Mouse (Mus musculus) ES-E14 (cell line): Measurements from ENCODE around the gene Sbf1. TPM values are rescaled to one million over a fixed set of nuclear protein-coding genes. Genes with fewer than 3 reads are reported as not detected.

Experiments
- DNase-seq: peaks from one replicate; pipeline ENCODE4 v3.0.0-alpha.2; 2013; ENCODE audit warnings: low read depth, low spot score
- H3K27ac ChIP-seq: 2 replicates; pipeline ENCODE4 v1.5.1; 2012; ENCODE audit warnings: low read depth, mild to moderate bottlenecking, low read length, moderate library complexity, mixed read lengths; ENCODE audit not compliant: poor library complexity, insufficient read depth, severe bottlenecking
- H3K36me3 ChIP-seq: 2 replicates; pipeline ENCODE4 v1.6.1; 2012; ENCODE audit warnings: mild to moderate bottlenecking, low read length, moderate library complexity, mixed read lengths; ENCODE audit not compliant: control insufficient read depth, poor library complexity, insufficient read depth, severe bottlenecking
- H3K4me1 ChIP-seq, 2 experiments: fragments of 150-350 bp in 1 of 2; sonication (generic) in 1 of 2; 2 replicates each; pipeline ENCODE4 v1.6.1; 2012; ENCODE audit warnings: low read length in 2 of 2, mild to moderate bottlenecking in 1 of 2, mixed read lengths in 1 of 2; ENCODE audit not compliant: control insufficient read depth in 2 of 2, insufficient read depth in 2 of 2, poor library complexity in 1 of 2
- H3K4me3 ChIP-seq, 2 experiments: fragments of 150-350 bp in 1 of 2; sonication (generic) in 1 of 2; 2 replicates each; pipeline ENCODE4 v1.5.1; 2012; ENCODE audit warnings: low read length in 2 of 2, low read depth in 1 of 2, mild to moderate bottlenecking in 1 of 2, mixed read lengths in 1 of 2; ENCODE audit not compliant: insufficient read depth in 1 of 2, poor library complexity in 1 of 2, severe bottlenecking in 1 of 2
- H3K9ac ChIP-seq: 2 replicates; pipeline ENCODE4 v1.6.1; 2012; ENCODE audit warnings: low read depth, mild to moderate bottlenecking, low read length, mixed read lengths; ENCODE audit not compliant: poor library complexity, insufficient read depth, severe bottlenecking
- H3K9me3 ChIP-seq: fragments of 150-350 bp; sonication (generic); 2 replicates; pipeline ENCODE4 v1.6.1; 2012; ENCODE audit warnings: low read depth, mild to moderate bottlenecking, low read length; ENCODE audit not compliant: control insufficient read depth, insufficient read depth
- CHD2 ChIP-seq: IDR thresholded peaks from 2 replicates; pipeline ENCODE4 v1.6.1; 2014; ENCODE audit warnings: mild to moderate bottlenecking, low read depth, low read length, inconsistent platforms
- HCFC1 ChIP-seq: IDR thresholded peaks from 2 replicates; pipeline ENCODE4 v1.6.1; 2012; ENCODE audit warnings: low read length, inconsistent platforms, borderline replicate concordance; ENCODE audit not compliant: insufficient read depth
- MAFK ChIP-seq: IDR thresholded peaks from 2 replicates; pipeline ENCODE4 v1.6.1; 2014; ENCODE audit warnings: mild to moderate bottlenecking, low read depth, low read length, inconsistent platforms; ENCODE audit not compliant: insufficient read depth
- ZC3H11A ChIP-seq: IDR thresholded peaks from 2 replicates; pipeline ENCODE4 v1.6.1; 2012; ENCODE audit warnings: low read depth, mild to moderate bottlenecking, inconsistent platforms, low read length, borderline replicate concordance
- ZNF384 ChIP-seq: IDR thresholded peaks from 2 replicates; pipeline ENCODE4 v1.6.1; 2012; ENCODE audit warnings: low read depth, low read length, inconsistent platforms
- in situ Hi-C, 2 experiments: fragments of 600-800 bp; cut with MboI; formaldehyde crosslinking; loops; one replicate each; pipeline ENCODE4 v1.15.1; 2025; ENCODE audit warnings: low sequenced_read_pairs in 2 of 2, inconsistent platforms in 1 of 2; ENCODE audit not compliant: unreplicated experiment in 2 of 2
- total RNA-seq: library from RNA; depleted of rRNA; stranded (reverse); fragments of 300-350 nt; gene quantifications from 2 replicates; pipeline ENCODE4 v1.2.3, GENCODE M21; 2012

Gene Sbf1
- total RNA-seq, 1 experiment = 134 TPM

DNA sequence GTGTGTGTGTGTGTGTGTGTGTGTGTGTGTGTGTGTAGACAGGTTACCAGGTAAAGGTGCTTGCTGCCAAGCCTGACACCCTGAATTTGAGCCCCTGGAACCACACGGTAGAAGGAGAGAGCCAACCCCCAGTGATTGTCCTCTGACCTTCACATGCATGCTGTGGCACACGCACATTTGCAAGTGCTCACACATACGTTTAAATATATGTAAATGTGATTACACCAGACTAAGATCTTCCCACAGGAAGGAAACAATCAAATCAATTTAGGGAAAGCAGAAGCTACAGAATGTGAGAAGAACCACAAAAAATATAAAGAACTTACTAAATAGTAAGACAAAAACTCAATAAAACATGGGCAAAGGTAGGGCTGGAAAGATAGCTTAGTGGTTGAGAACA, 25.0 kb upstream of the Sbf1 start:
- Histone ChIP-seq H3K27ac (no peak overlapping the region), H3K9me3 (0 out of 2 replicates have a peak, but pooled peaks cover 1% of the 10 kb centered on the region), H3K4me3 (no peak overlapping the region), H3K9ac (no peak overlapping the region), H3K4me1 (0 out of 4 replicates have a peak, but pooled peaks cover 0 to 4% of the 10 kb centered on the region in 2 experiments), H3K36me3 (no peaks in the 10 kb centered on the region)
- TF ChIP-seq MAFK (no peak), CHD2 (no peak), ZNF384 (no peak), ZC3H11A (no peak), HCFC1 (no peak)
- no peak for DNase-seq
- in situ Hi-C loops = no loop called here

DNA sequence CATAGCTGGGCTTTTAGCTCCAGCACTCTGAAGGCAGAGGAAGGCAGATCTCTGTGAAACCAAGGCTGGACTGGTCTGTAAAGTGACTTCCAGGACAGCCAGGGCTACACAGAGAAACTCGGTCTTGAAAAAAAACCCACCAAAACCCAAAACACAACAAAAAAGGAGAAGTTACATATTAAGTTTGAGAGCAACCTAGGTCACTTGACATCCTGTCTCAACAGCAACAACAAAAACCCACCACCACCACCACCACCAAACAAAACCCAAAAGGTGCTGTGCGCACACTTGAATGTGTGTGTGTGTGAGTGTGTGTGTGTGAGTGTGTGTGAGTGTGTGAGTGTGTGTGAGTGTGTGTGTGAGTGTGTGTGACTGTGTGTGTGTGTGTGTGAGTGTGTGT, 24.6 kb upstream of the Sbf1 start:
- H3K9me3 ChIP-seq = 0 out of 2 replicates have a peak, but pooled peaks cover 1% of the 10 kb centered on the region
- in situ Hi-C loops = no loop called here
- H3K36me3 ChIP-seq = no peaks in the 10 kb centered on the region
- H3K27ac ChIP-seq = no peak overlapping the region
- H3K4me1 ChIP-seq = 0 out of 4 replicates have a peak, but pooled peaks cover 0 to 4% of the 10 kb centered on the region in 2 experiments
- no peak overlapping the region for H3K4me3 ChIP-seq
- no peak overlapping the region for H3K9ac ChIP-seq
- TF ChIP-seq MAFK = no peak
- DNase-seq = no peak

DNA sequence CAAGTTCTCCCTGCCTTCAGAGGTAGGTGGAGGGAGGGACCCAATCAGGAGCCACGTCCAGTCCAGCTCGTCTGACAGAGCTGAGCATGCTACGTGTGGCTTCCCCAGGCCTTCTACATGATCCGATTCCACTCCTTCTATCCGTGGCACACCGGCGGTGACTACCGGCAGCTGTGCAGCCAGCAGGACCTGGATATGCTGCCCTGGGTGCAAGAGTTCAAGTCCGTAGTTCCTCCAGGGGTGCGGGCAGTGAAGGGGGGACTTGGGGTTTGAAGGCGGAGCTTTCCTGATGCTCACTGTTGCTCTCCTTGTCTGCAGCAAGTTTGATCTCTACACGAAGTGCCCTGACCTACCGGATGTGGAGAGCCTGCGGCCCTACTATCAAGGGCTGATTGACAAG, 21.3 kb upstream of the Sbf1 start:
- Histone ChIP-seq H3K9ac (peak overlapping the region; percentile 45; the same call in 1 of the 2 replicates), H3K4me3 (peak overlapping the region; percentile 63 to 68), H3K27ac (no peak overlapping the region), H3K9me3 (0 out of 2 replicates have a peak, but pooled peaks cover 1% of the 10 kb centered on the region), H3K36me3 (no peaks in the 10 kb centered on the region), H3K4me1 (0 out of 4 replicates have a peak, but pooled peaks cover 0 to 4% of the 10 kb centered on the region in 2 experiments)
- in situ Hi-C loops = no loop called here
- TF ChIP-seq HCFC1 (no peak), CHD2 (no peak), ZC3H11A (no peak), MAFK (no peak), ZNF384 (no peak)
- no peak for DNase-seq

DNA sequence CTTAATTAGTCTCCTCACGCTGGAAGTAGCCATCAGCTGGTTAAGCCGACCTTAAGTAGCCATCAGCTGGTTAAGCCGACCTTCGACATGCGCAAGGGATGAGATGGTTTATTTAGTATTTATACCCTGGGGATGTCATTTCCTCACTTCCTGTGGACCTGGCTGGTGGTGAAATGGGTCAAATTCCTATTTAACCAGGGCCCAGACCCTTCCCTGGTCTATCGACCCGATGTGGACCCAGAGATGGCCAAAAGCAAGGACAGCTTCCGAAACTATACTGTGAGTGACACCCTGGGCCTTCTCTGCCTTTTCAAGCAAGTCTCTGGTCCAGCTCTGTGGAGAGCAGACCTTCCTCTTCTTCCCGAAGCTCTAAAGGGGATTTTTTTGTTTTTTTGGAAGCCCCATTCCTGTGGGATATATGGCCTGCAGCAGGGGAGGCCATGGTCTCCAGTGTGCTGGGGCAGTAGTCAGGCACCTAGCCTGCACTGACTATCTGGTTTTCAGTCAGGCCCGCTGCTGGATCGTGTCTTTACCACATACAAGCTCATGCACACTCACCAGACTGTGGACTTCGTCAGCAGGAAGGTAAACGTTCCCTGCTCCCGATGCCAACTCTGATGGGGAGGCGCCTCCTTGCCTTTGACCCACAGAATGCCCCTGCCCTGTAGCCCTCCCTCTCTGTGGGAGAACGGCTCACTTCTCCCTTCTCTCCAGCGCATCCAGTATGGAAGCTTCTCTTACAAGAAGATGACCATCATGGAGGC, 19.8 kb upstream of the Sbf1 start:
- no peak overlapping the region for H3K9ac ChIP-seq
- TF ChIP-seq ZC3H11A = no peak
- TF ChIP-seq HCFC1 = no peak
- TF ChIP-seq MAFK = no peak
- TF ChIP-seq CHD2 = no peak
- TF ChIP-seq ZNF384 = no peak
- DNase-seq = no peak
- H3K4me1 ChIP-seq = 0 out of 4 replicates have a peak, but pooled peaks cover 0 to 4% of the 10 kb centered on the region in 2 experiments
- H3K27ac ChIP-seq = no peak overlapping the region
- 0 out of 2 replicates have a peak, but pooled peaks cover 1% of the 10 kb centered on the region for H3K9me3 ChIP-seq
- H3K4me3 ChIP-seq = peak overlapping the region in 1 of 2 experiments; percentile 68; a peak in 2 of 4 replicates
- in situ Hi-C loops = no loop called here
- no peaks in the 10 kb centered on the region for H3K36me3 ChIP-seq
